Mouse (Mus musculus) liver, postnatal 0 days (tissue): ENCODE results near the gene Lca5l.

Source experiments
- CTCF ChIP-seq: sonication (generic); IDR thresholded peaks from 2 replicates; pipeline ENCODE4 v1.5.1; 2016; ENCODE audit warnings: antibody characterized with exemption, low read depth
- EP300 ChIP-seq: IDR thresholded peaks from 2 replicates; pipeline ENCODE4 v1.6.1; 2016; ENCODE audit warnings: antibody characterized with exemption, low read depth, mild to moderate bottlenecking

GRCm38 (mm10) chr16:96126684-96127171, 65.3 kb downstream of the Lca5l start:
- TF ChIP-seq CTCF (no peak), EP300 (no peak)
